Mouse (Mus musculus) hindbrain, embryonic 16.5 days (tissue): ENCODE data around the gene Rsph1. TPM values are rescaled to one million over a fixed set of nuclear protein-coding genes. Genes with fewer than 3 reads are reported as not detected.

Experiments
- ATAC-seq: fragments of 200-750 bp; cut with Nextera tagmentation; 2 replicates; pipeline ENCODE4 v1.8.0; 2017; ENCODE audit warnings: moderate TSS enrichment, moderate library complexity
- H3K27ac ChIP-seq: fragments of 300-500 bp; sonication (generic); 2 replicates; pipeline ENCODE4 v1.5.1; 2014; ENCODE audit warnings: low read depth, mild to moderate bottlenecking, control low read depth, low read length, moderate library complexity
- H3K27me3 ChIP-seq: fragments of 300-500 bp; sonication (generic); replicated peaks from 2 replicates; pipeline ENCODE4 v1.6.1; 2014; ENCODE audit warnings: low read length; ENCODE audit not compliant: control insufficient read depth, insufficient read depth
- H3K36me3 ChIP-seq: fragments of 300-500 bp; sonication (generic); 2 replicates; pipeline ENCODE4 v1.6.1; 2014; ENCODE audit warnings: mild to moderate bottlenecking, low read length, moderate library complexity, mixed read lengths; ENCODE audit not compliant: control insufficient read depth, insufficient read depth
- H3K4me1 ChIP-seq: fragments of 300-500 bp; sonication (generic); 2 replicates; pipeline ENCODE4 v1.6.1; 2014; ENCODE audit warnings: low read depth, low read length; ENCODE audit not compliant: control insufficient read depth, insufficient read depth
- H3K4me2 ChIP-seq: fragments of 300-500 bp; sonication (generic); 2 replicates; pipeline ENCODE4 v1.6.1; 2014; ENCODE audit warnings: mild to moderate bottlenecking, low read length, control low read depth, moderate library complexity
- H3K4me3 ChIP-seq: fragments of 300-500 bp; sonication (generic); 2 replicates; pipeline ENCODE4 v1.5.1; 2014; ENCODE audit warnings: mild to moderate bottlenecking, low read length, control low read depth, moderate library complexity
- H3K9ac ChIP-seq: fragments of 300-500 bp; sonication (generic); 2 replicates; pipeline ENCODE4 v1.6.1; 2014; ENCODE audit warnings: low read depth, mild to moderate bottlenecking, control low read depth, low read length, moderate library complexity
- H3K9me3 ChIP-seq: fragments of 300-500 bp; sonication (generic); 2 replicates; pipeline ENCODE4 v1.6.1; 2014; ENCODE audit warnings: mild to moderate bottlenecking, low read length, moderate library complexity; ENCODE audit not compliant: control insufficient read depth
- WGBS: fragments of 180-500 bp; shearing (Covaris S2); extraction: QIAGEN DNeasy Blood & Tissue Kit; methylation state at CpG from one replicate; pipeline ENCODE4 v1.1.7; 2014; 5-methylcytosine and 5-hydroxymethylcytosine counted together
- polyA plus RNA-seq: library from polyadenylated mRNA; unstranded; fragments of >200 nt; fragmentation: Nextera tagmentation; extraction: Ambion mirVana; gene quantifications from 2 replicates; pipeline ENCODE4 v1.2.1, GENCODE M21; 2015

Rsph1 gene
- polyA plus RNA-seq, 1 experiment from 2014 or later, result 8.8 TPM

GRCm38 (mm10) chr17:31285867-31286266 is 8.7 kb upstream of the Rsph1 start:
- WGBS, result 44% methylated on average over 2 of the region's 2 CpGs
- H3K4me3 ChIP-seq, result no peak overlapping the region
- no peaks in the 10 kb centered on the region for H3K9me3 ChIP-seq
- no peak overlapping the region for H3K27ac ChIP-seq
- no peak for ATAC-seq
- peaks cover 6% of the 10 kb centered on the region for H3K4me1 ChIP-seq
- H3K9ac ChIP-seq, result no peak overlapping the region
- H3K4me2 ChIP-seq, result no peak overlapping the region
- H3K27me3 ChIP-seq, result no peaks in the 10 kb centered on the region
- no peaks in the 10 kb centered on the region for H3K36me3 ChIP-seq

- 14% methylated on average over 7 of the region's 7 CpGs for whole genome bisulfite sequencing
- no peaks in the 10 kb centered on the region for H3K9me3 ChIP-seq
- no peak overlapping the region for H3K27ac ChIP-seq
- no peaks in the 10 kb centered on the region for H3K27me3 ChIP-seq
- H3K4me3 ChIP-seq, result no peak overlapping the region
- no peaks in the 10 kb centered on the region for H3K36me3 ChIP-seq
- no peak for ATAC-seq
- H3K4me2 ChIP-seq, result peak overlapping the region; percentile 19; the same call in 1 of the 2 replicates
- H3K9ac ChIP-seq, result no peak overlapping the region
- H3K4me1 ChIP-seq, result peaks cover 8% of the 10 kb centered on the region
Observed at GRCm38 (mm10) chr17:31282687-31283053, 5.5 kb upstream of the Rsph1 start.

GRCm38 (mm10) chr17:31281830-31282686 is 4.9 kb upstream of the Rsph1 start:
- whole genome bisulfite sequencing, result 40% methylated on average over 19 of the region's 19 CpGs
- H3K36me3 ChIP-seq, result no peaks in the 10 kb centered on the region
- no peak for ATAC-seq
- no peak overlapping the region for H3K4me3 ChIP-seq
- H3K27ac ChIP-seq, result no peak overlapping the region
- peaks cover 12% of the 10 kb centered on the region for H3K4me1 ChIP-seq
- no peaks in the 10 kb centered on the region for H3K9me3 ChIP-seq
- no peak overlapping the region for H3K9ac ChIP-seq
- no peaks in the 10 kb centered on the region for H3K27me3 ChIP-seq
- H3K4me2 ChIP-seq, result peak overlapping the region; percentile 19; the same call in 1 of the 2 replicates

GRCm38 (mm10) chr17:31280269-31280668 is 3.1 kb upstream of the Rsph1 start:
- 76% methylated on average over 6 of the region's 6 CpGs for WGBS
- Histone ChIP-seq H3K27me3 (no peaks in the 10 kb centered on the region), H3K9ac (no peak overlapping the region), H3K4me2 (no peak overlapping the region), H3K36me3 (no peaks in the 10 kb centered on the region), H3K4me1 (peaks cover 12% of the 10 kb centered on the region), H3K4me3 (no peak overlapping the region), H3K27ac (no peak overlapping the region), H3K9me3 (no peaks in the 10 kb centered on the region)
- ATAC-seq, result no peak

GRCm38 (mm10) chr17:31279541-31279940 is 2.4 kb upstream of the Rsph1 start:
- no peak overlapping the region for H3K4me2 ChIP-seq
- no peak for ATAC-seq
- WGBS, result 87% methylated on average over 9 of the region's 9 CpGs
- H3K27ac ChIP-seq, result no peak overlapping the region
- no peak overlapping the region for H3K4me3 ChIP-seq
- peaks cover 12% of the 10 kb centered on the region for H3K4me1 ChIP-seq
- no peak overlapping the region for H3K9ac ChIP-seq
- H3K36me3 ChIP-seq, result no peaks in the 10 kb centered on the region
- H3K27me3 ChIP-seq, result no peaks in the 10 kb centered on the region
- H3K9me3 ChIP-seq, result no peaks in the 10 kb centered on the region

GRCm38 (mm10) chr17:31277931-31278330 is 748 bp upstream of the Rsph1 start:
- Histone ChIP-seq H3K9ac (no peak overlapping the region), H3K27ac (no peak overlapping the region), H3K4me1 (peaks cover 12% of the 10 kb centered on the region), H3K36me3 (no peaks in the 10 kb centered on the region), H3K4me3 (no peak overlapping the region), H3K27me3 (no peaks in the 10 kb centered on the region), H3K9me3 (no peaks in the 10 kb centered on the region), H3K4me2 (no peak overlapping the region)
- ATAC-seq, result no peak; the same call in 1 of the 2 replicates
- WGBS, result 78% methylated on average over 4 of the region's 4 CpGs

- 28% methylated on average over 9 of the region's 9 CpGs for WGBS
- peak overlapping the region; percentile 61 for H3K9ac ChIP-seq
- peak overlapping the region; percentile 74 for H3K4me2 ChIP-seq
- peaks cover 6% of the 10 kb centered on the region; the same call in 1 of the 2 replicates for H3K4me1 ChIP-seq
- no peaks in the 10 kb centered on the region for H3K27me3 ChIP-seq
- ATAC-seq, result no peak
- no peaks in the 10 kb centered on the region for H3K9me3 ChIP-seq
- H3K36me3 ChIP-seq, result no peaks in the 10 kb centered on the region
- H3K27ac ChIP-seq, result peak overlapping the region; percentile 48
- peak overlapping the region; percentile 50 for H3K4me3 ChIP-seq
Observed at GRCm38 (mm10) chr17:31276207-31276921, 819 bp downstream of the Rsph1 start.

GRCm38 (mm10) chr17:31275181-31275580 is 2.0 kb downstream of the Rsph1 start:
- no peak overlapping the region for H3K4me2 ChIP-seq
- WGBS, result 76% methylated on average over 6 of the region's 6 CpGs
- ATAC-seq, result no peak
- H3K36me3 ChIP-seq, result no peaks in the 10 kb centered on the region
- no peaks in the 10 kb centered on the region for H3K9me3 ChIP-seq
- peaks cover 6% of the 10 kb centered on the region; the same call in 1 of the 2 replicates for H3K4me1 ChIP-seq
- no peaks in the 10 kb centered on the region for H3K27me3 ChIP-seq
- H3K27ac ChIP-seq, result no peak overlapping the region
- no peak overlapping the region for H3K4me3 ChIP-seq
- H3K9ac ChIP-seq, result no peak overlapping the region

- H3K9ac ChIP-seq, result no peak overlapping the region
- H3K4me1 ChIP-seq, result peaks cover 6% of the 10 kb centered on the region; the same call in 1 of the 2 replicates
- WGBS, result 90% methylated on average over 8 of the region's 8 CpGs
- no peak overlapping the region for H3K4me3 ChIP-seq
- no peaks in the 10 kb centered on the region for H3K9me3 ChIP-seq
- H3K36me3 ChIP-seq, result no peaks in the 10 kb centered on the region
- no peaks in the 10 kb centered on the region for H3K27me3 ChIP-seq
- no peak overlapping the region for H3K4me2 ChIP-seq
- no peak for ATAC-seq
- H3K27ac ChIP-seq, result no peak overlapping the region
Observed at GRCm38 (mm10) chr17:31273631-31274030, 3.6 kb downstream of the Rsph1 start.
